Mouse (Mus musculus) 3134 (cell line): Measurements from ENCODE around the gene Ano1.

Source experiments
- DNase-seq: peaks from one replicate; pipeline ENCODE4 v3.0.0-alpha.2; 2011; ENCODE audit warnings: low spot score; ENCODE audit not compliant: insufficient read length; ENCODE audit errors: extremely low read depth

Gene Ano1

GRCm38 (mm10) chr7:144751833-144752232 lies at the start of gene Ano1:
Gene Ano1, minus strand, starts transcription at chr7:144751974.
- DNase-seq = no peak

GRCm38 (mm10) chr7:144798471-144798870 lies 46.7 kb upstream of the Ano1 start:
- DNase-seq = no peak

- no peak for DNase-seq
Observed at GRCm38 (mm10) chr7:144796986-144797735, 45.4 kb upstream of the Ano1 start.

GRCm38 (mm10) chr7:144795976-144796474 lies 44.3 kb upstream of the Ano1 start:
- DNase-seq = no peak

- DNase-seq = no peak
Observed at GRCm38 (mm10) chr7:144793296-144793695, 41.5 kb upstream of the Ano1 start.

- no peak for DNase-seq
Observed at GRCm38 (mm10) chr7:144791426-144791825, 39.7 kb upstream of the Ano1 start.

GRCm38 (mm10) chr7:144789601-144790556 lies 38.1 kb upstream of the Ano1 start:
- DNase-seq = no peak

GRCm38 (mm10) chr7:144788631-144789030 lies 36.9 kb upstream of the Ano1 start:
- no peak for DNase-seq

- no peak for DNase-seq
Observed at GRCm38 (mm10) chr7:144787501-144787900, 35.7 kb upstream of the Ano1 start.

- DNase-seq = no peak
Observed at GRCm38 (mm10) chr7:144786571-144786970, 34.8 kb upstream of the Ano1 start.

GRCm38 (mm10) chr7:144784176-144784575 lies 32.4 kb upstream of the Ano1 start:
- no peak for DNase-seq

- DNase-seq = no peak
Observed at GRCm38 (mm10) chr7:144782402-144782801, 30.6 kb upstream of the Ano1 start.

- DNase-seq = no peak
Observed at GRCm38 (mm10) chr7:144781337-144781736, 29.6 kb upstream of the Ano1 start.

GRCm38 (mm10) chr7:144780190-144780589 lies 28.4 kb upstream of the Ano1 start:
- no peak for DNase-seq

GRCm38 (mm10) chr7:144779691-144780090 lies 27.9 kb upstream of the Ano1 start:
- no peak for DNase-seq

- peak; percentile 28 for DNase-seq
Observed at GRCm38 (mm10) chr7:144777805-144778204, 26.0 kb upstream of the Ano1 start.

GRCm38 (mm10) chr7:144775804-144776447 lies 24.2 kb upstream of the Ano1 start:
- DNase-seq = peak; percentile 57

GRCm38 (mm10) chr7:144775214-144775613 lies 23.4 kb upstream of the Ano1 start:
- DNase-seq = no peak

GRCm38 (mm10) chr7:144774283-144774682 lies 22.5 kb upstream of the Ano1 start:
- peak; percentile 76 for DNase-seq

- DNase-seq = no peak
Observed at GRCm38 (mm10) chr7:144770116-144770515, 18.3 kb upstream of the Ano1 start.
